8 mouse cellular contexts compared by ENCODE assay signal in the genomic region with DNA sequence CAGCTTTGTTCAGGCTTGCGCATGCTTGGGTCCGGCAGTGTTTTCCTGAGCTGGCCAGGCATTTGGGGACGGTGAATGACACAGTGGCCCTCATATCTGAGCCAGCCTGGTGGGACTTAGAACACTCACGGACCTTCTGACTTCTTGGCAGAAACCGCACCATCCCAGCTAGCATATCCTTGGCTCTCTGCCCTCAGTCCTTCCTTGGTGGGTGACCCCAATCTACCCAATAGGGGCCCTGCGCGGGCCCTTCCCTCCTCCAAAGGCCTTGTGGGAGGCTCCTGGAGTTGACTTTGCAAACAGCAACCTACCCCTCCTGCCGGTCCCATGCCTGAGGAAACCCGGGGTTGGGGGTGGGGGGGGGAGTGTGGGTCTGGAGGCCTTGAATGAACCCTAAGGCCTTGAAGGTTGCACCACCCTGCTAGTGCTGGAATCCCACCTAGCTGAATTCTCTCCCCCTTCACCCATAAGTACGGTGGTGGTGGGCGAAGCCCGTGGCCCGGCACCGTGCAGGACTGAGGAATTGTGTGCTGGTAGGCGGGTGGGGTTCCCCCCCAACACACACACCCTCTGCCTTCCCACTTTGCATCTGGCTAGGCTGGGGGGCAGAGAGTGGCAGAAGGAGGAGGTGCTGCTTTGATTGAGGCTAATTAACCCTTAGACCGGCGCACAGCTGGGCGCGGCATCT. TPM values are rescaled to one million over a fixed set of nuclear protein-coding genes. Genes with fewer than 3 reads are reported as not detected.
DNase-seq lines count a peak whose midpoint lies in the region; ATAC-seq lines count a peak whose summit lies in the region.
"Had no signal": no experiment of that assay in that cellular context is flagged by ENCODE, and none has a peak within 500 bp of the region (broad histone marks: within the 10 kb centered on the region; RNA-seq: fewer than 3 reads in every experiment).

No protein-coding gene starts in this region.

- no peaks in the 10 kb centered on the region for H3K36me3 ChIP-seq in lung, embryonic 15.5 days
- no peaks in the 10 kb centered on the region for H3K36me3 ChIP-seq in hindbrain, embryonic 10.5 days
- H3K36me3 ChIP-seq in midbrain, embryonic 10.5 days, result no peaks in the 10 kb centered on the region

- peak overlapping the region; percentile 21; the same call in 1 of the 2 replicates for H3K4me2 ChIP-seq in lung, embryonic 15.5 days

- no peak overlapping the region for H3K9ac ChIP-seq in lung, embryonic 15.5 days

- H3K9me3 ChIP-seq in lung, embryonic 15.5 days, result no peaks in the 10 kb centered on the region
- H3K9me3 ChIP-seq in hindbrain, embryonic 10.5 days, result no peaks in the 10 kb centered on the region
- no peaks in the 10 kb centered on the region for H3K9me3 ChIP-seq in midbrain, embryonic 10.5 days (replicated peaks)

- H3K27ac ChIP-seq in lung, embryonic 15.5 days, result no peak overlapping the region
- H3K27ac ChIP-seq in hindbrain, embryonic 10.5 days, result peak overlapping the region; percentile 63
- H3K27ac ChIP-seq in midbrain, embryonic 10.5 days (replicated peaks), result peak overlapping the region; percentile 64

- DNase-seq in lung, adult 18-20 months, result no peak
- no peak for DNase-seq in hindbrain, embryonic 10.5 days (ENCODE audit: low spot score)
- no peak for DNase-seq in midbrain, embryonic 10.5 days (ENCODE audit: low spot score)
- no peak for DNase-seq in liver
- DNase-seq in urinary bladder, postnatal 10 days (ENCODE audit: low spot score), result no peak
- DNase-seq in layer of hippocampus, postnatal 14 days (ENCODE audit: low spot score in 2 of 2), result no peak

- WGBS in lung, embryonic 15.5 days, result 21% methylated on average over 19 of the region's 19 CpGs
- 23% methylated on average over 19 of the region's 19 CpGs for WGBS in hindbrain, embryonic 10.5 days
- 31% methylated on average over 19 of the region's 19 CpGs for WGBS in midbrain, embryonic 10.5 days

- no peak overlapping the region for H3K4me3 ChIP-seq in lung, embryonic 15.5 days
- H3K4me3 ChIP-seq in hindbrain, embryonic 10.5 days, result peak overlapping the region; percentile 33
- H3K4me3 ChIP-seq in midbrain, embryonic 10.5 days, result peak overlapping the region; percentile 29; the same call in 1 of the 2 replicates

- no peaks in the 10 kb centered on the region for H3K27me3 ChIP-seq in lung, embryonic 15.5 days
- peaks cover 39% of the 10 kb centered on the region; the same call in 1 of the 2 replicates for H3K27me3 ChIP-seq in hindbrain, embryonic 10.5 days (ENCODE audit: insufficient read depth, poor library complexity, severe bottlenecking)
- peaks cover 30% of the 10 kb centered on the region for H3K27me3 ChIP-seq in midbrain, embryonic 10.5 days (ENCODE audit: low read depth, poor library complexity, severe bottlenecking)

- H3K4me1 ChIP-seq in lung, embryonic 15.5 days, result peaks cover 9% of the 10 kb centered on the region
- H3K4me1 ChIP-seq in hindbrain, embryonic 10.5 days (replicated peaks), result peaks cover 45% of the 10 kb centered on the region
- peaks cover 27% of the 10 kb centered on the region for H3K4me1 ChIP-seq in midbrain, embryonic 10.5 days

- ATAC-seq in lung, embryonic 15.5 days (ENCODE audit: borderline replicate concordance, extremely low read depth, low FRiP score, low TSS enrichment), result peak; percentile 53; the same call in 1 of the 2 replicates

RNA-seq across cellular contexts. Expression of gene Fam83g, which starts 9.6 kb away (rescaled TPM):
- 2.3 and 2.8 TPM in 2 replicates for polyA plus RNA-seq in lung, embryonic 15.5 days (2015; fragmentation: Nextera tagmentation; extraction: Ambion mirVana)
- 0.68 and 1.8 TPM in 2 replicates for polyA plus RNA-seq in hindbrain, embryonic 10.5 days (2016; fragmentation: Nextera tagmentation; extraction: Ambion mirVana)
- polyA plus RNA-seq in midbrain, embryonic 10.5 days (2016; fragmentation: Nextera tagmentation; extraction: Ambion mirVana), result 0.86 and 0.95 TPM in 2 replicates
- total RNA-seq in layer of hippocampus, postnatal 14 days (2021), result under 1 TPM in 1 of 2 experiments, not detected in 1; 0.07 TPM

RNA-seq across cellular contexts. Expression of gene Grap, which starts 21.2 kb away (rescaled TPM):
- polyA plus RNA-seq in lung, embryonic 15.5 days (2015; fragmentation: Nextera tagmentation; extraction: Ambion mirVana), result 37.6 and 42.2 TPM in 2 replicates
- 7.8 and 8.6 TPM in 2 replicates for polyA plus RNA-seq in hindbrain, embryonic 10.5 days (2016; fragmentation: Nextera tagmentation; extraction: Ambion mirVana)
- 8.2 and 8.6 TPM in 2 replicates for polyA plus RNA-seq in midbrain, embryonic 10.5 days (2016; fragmentation: Nextera tagmentation; extraction: Ambion mirVana)
- 1 to 10 TPM; 7.0 to 9.0 TPM for total RNA-seq in layer of hippocampus, postnatal 14 days (2021)

RNA-seq across cellular contexts. Expression of gene Slc5a10, which starts 46.3 kb away (rescaled TPM):
- not detected in 2 replicates for polyA plus RNA-seq in lung, embryonic 15.5 days (2015; fragmentation: Nextera tagmentation; extraction: Ambion mirVana)
- polyA plus RNA-seq in hindbrain, embryonic 10.5 days (2016; fragmentation: Nextera tagmentation; extraction: Ambion mirVana), result 0.09 TPM in 1 of 2 replicates, not detected in the other
- polyA plus RNA-seq in midbrain, embryonic 10.5 days (2016; fragmentation: Nextera tagmentation; extraction: Ambion mirVana), result not detected in 2 replicates
- under 1 TPM; 0.48 to 0.64 TPM for total RNA-seq in layer of hippocampus, postnatal 14 days (2021)
- total RNA-seq: heart, postnatal 10 days had no signal
